Mouse (Mus musculus): ENCODE measurements at regions not wholly inside any gene's neighbourhood (a gene's known extent, or its start where the extent isn't known, plus 50 kb on each side); places are given as distances from the start of the nearest gene placed in this dataset.

GRCm38 (mm10) chr16:71737941-71738340 is 570.2 kb upstream of the Robo1 start:
- TF ChIP-seq CTCF (IDR thresholded peaks at IDR 0.05): no peak
- TF ChIP-seq EP300 (IDR thresholded peaks at IDR 0.05): no peak

Data from lung, postnatal 0 days (tissue).